Mouse (Mus musculus) heart, embryonic 15.5 days (tissue): Measurements from ENCODE around the gene Zfpm1. TPM values are rescaled to one million over a fixed set of nuclear protein-coding genes. Genes with fewer than 3 reads are reported as not detected.

Experiments used
- ATAC-seq: fragments of 200-750 bp; cut with Nextera tagmentation; replicated peaks from 2 replicates; pipeline ENCODE4 v1.8.0; 2017; ENCODE audit warnings: low read depth, moderate TSS enrichment; ENCODE audit not compliant: insufficient number of reproducible peaks, insufficient read depth, low FRiP score
- H3K27ac ChIP-seq: fragments of 300-500 bp; sonication (generic); 2 replicates; pipeline ENCODE4 v1.5.1; 2015; ENCODE audit warnings: mild to moderate bottlenecking, inconsistent platforms
- H3K27me3 ChIP-seq: fragments of 300-500 bp; sonication (generic); 2 replicates; pipeline ENCODE4 v1.6.1; 2015; ENCODE audit warnings: inconsistent platforms
- H3K36me3 ChIP-seq: fragments of 300-500 bp; sonication (generic); 2 replicates; pipeline ENCODE4 v1.6.1; 2015; ENCODE audit warnings: mild to moderate bottlenecking, inconsistent platforms
- H3K4me1 ChIP-seq: fragments of 300-500 bp; sonication (generic); replicated peaks from 2 replicates; pipeline ENCODE4 v1.6.1; 2015; ENCODE audit warnings: inconsistent platforms
- H3K4me2 ChIP-seq: fragments of 300-500 bp; sonication (generic); 2 replicates; pipeline ENCODE4 v1.6.1; 2015; ENCODE audit warnings: inconsistent platforms, mild to moderate bottlenecking, moderate library complexity
- H3K4me3 ChIP-seq: fragments of 300-500 bp; sonication (generic); 2 replicates; pipeline ENCODE4 v1.5.1; 2015; ENCODE audit warnings: mild to moderate bottlenecking, inconsistent platforms
- H3K9ac ChIP-seq: fragments of 300-500 bp; sonication (generic); 2 replicates; pipeline ENCODE4 v1.6.1; 2015; ENCODE audit warnings: mild to moderate bottlenecking, inconsistent platforms
- H3K9me3 ChIP-seq: fragments of 300-500 bp; sonication (generic); replicated peaks from 2 replicates; pipeline ENCODE4 v1.6.1; 2016; ENCODE audit warnings: inconsistent platforms
- WGBS: fragments of 180-500 bp; shearing (Covaris S2); methylation state at CpG from one replicate; pipeline ENCODE4 v1.1.7; 2015; ENCODE audit warnings: mixed read lengths; 5-methylcytosine and 5-hydroxymethylcytosine counted together
- polyA plus RNA-seq: library from polyadenylated mRNA; unstranded; fragments of >200 nt; fragmentation: Nextera tagmentation; extraction: Ambion mirVana; gene quantifications from 2 replicates; pipeline ENCODE4 v1.2.1, GENCODE M21; 2015

Gene Zfpm1
- polyA plus RNA-seq, 1 experiment from 2014 or later: 3.8 TPM

- H3K36me3 ChIP-seq: no peaks in the 10 kb centered on the region
- H3K27ac ChIP-seq: peak overlapping the region; percentile 90; the same call in 1 of the 2 replicates
- no peak overlapping the region for H3K9ac ChIP-seq
- no peaks in the 10 kb centered on the region for H3K9me3 ChIP-seq
- H3K4me3 ChIP-seq: no peak overlapping the region
- H3K4me2 ChIP-seq: peak overlapping the region; percentile 97
- no peak for ATAC-seq
- no peaks in the 10 kb centered on the region for H3K27me3 ChIP-seq
- 64% methylated on average over 6 of the region's 6 CpGs for whole genome bisulfite sequencing
- peaks cover 85% of the 10 kb centered on the region for H3K4me1 ChIP-seq
Measured at GRCm38 (mm10) chr8:122285727-122286126, 3.8 kb downstream of the Zfpm1 start.

GRCm38 (mm10) chr8:122286899-122287298 lies 5.0 kb downstream of the Zfpm1 start:
- 0 out of 2 replicates have a peak overlapping the region, but pooled peaks have one; percentile 0 for H3K4me2 ChIP-seq
- H3K9ac ChIP-seq: no peak overlapping the region
- H3K27me3 ChIP-seq: no peaks in the 10 kb centered on the region
- H3K36me3 ChIP-seq: no peaks in the 10 kb centered on the region
- no peak overlapping the region for H3K4me3 ChIP-seq
- ATAC-seq: no peak
- no peak overlapping the region for H3K27ac ChIP-seq
- no peaks in the 10 kb centered on the region for H3K9me3 ChIP-seq
- 32% methylated on average over 10 of the region's 10 CpGs for WGBS
- H3K4me1 ChIP-seq: peaks cover 91% of the 10 kb centered on the region

DNA sequence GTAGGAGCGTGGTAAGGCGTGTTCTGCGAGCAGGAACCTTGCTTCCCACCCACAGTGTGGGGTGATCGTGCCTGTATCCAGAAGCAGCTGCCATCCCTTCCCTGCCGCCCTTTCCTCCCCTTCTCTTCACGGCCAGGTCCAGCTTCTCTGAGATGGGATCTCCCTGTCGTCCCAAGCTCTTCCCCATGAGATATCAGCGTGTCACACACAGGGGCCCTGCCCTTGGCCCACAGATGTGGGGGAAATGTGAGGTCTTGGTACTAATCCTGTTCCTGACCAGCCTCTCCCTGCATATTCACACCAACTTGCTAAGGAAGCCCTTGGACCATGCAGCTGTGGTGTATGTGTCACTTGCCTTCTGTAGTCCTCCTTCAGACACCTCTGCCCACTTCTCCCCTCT lies 5.8 kb downstream of the Zfpm1 start:
- H3K9ac ChIP-seq: no peak overlapping the region

GRCm38 (mm10) chr8:122288344-122288743 lies 6.4 kb downstream of the Zfpm1 start:
- Histone ChIP-seq H3K4me3 (no peak overlapping the region), H3K27me3 (no peaks in the 10 kb centered on the region), H3K27ac (no peak overlapping the region), H3K36me3 (no peaks in the 10 kb centered on the region), H3K9ac (no peak overlapping the region), H3K9me3 (no peaks in the 10 kb centered on the region), H3K4me2 (no peak overlapping the region), H3K4me1 (peaks cover 99% of the 10 kb centered on the region)
- 66% methylated on average over 3 of the region's 3 CpGs for WGBS
- ATAC-seq: no peak

More for the DNA sequence above, 5.8 kb downstream of the Zfpm1 start:
- H3K27me3 ChIP-seq: no peaks in the 10 kb centered on the region
- 75% methylated on average over 8 of the region's 8 CpGs for WGBS
- no peaks in the 10 kb centered on the region for H3K9me3 ChIP-seq
- no peaks in the 10 kb centered on the region for H3K36me3 ChIP-seq
- H3K4me3 ChIP-seq: no peak overlapping the region
- no peak for ATAC-seq
- no peak overlapping the region for H3K4me2 ChIP-seq
- H3K27ac ChIP-seq: no peak overlapping the region
- H3K4me1 ChIP-seq: peaks cover 100% of the 10 kb centered on the region

DNA sequence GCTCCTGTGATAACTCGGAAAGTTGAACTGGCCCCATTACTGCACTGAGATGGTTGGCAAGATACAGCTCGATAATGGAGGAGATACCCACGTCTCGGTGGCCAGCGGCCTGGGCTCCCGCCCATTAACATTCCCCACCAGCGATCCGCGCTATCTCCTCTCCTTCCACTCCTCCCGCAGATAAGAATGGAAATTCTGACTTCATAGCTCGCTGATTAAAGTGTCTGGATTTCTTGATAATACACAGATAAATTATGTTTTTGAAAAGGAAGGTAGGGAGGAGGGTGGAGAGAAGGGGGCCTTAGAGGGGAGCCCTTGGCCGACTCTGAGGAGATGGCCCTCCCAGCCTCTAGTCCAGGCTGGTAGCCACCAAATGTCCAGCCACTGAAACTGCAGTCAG lies 9.1 kb downstream of the Zfpm1 start:
- peaks cover 99% of the 10 kb centered on the region for H3K4me1 ChIP-seq
- no peaks in the 10 kb centered on the region for H3K36me3 ChIP-seq
- peak overlapping the region; percentile 10 for H3K27ac ChIP-seq
- no peak for ATAC-seq
- no peaks in the 10 kb centered on the region for H3K27me3 ChIP-seq
- no peak overlapping the region for H3K9ac ChIP-seq
- 27% methylated on average over 12 of the region's 12 CpGs for WGBS
- no peak overlapping the region for H3K4me2 ChIP-seq
- H3K4me3 ChIP-seq: no peak overlapping the region
- no peaks in the 10 kb centered on the region for H3K9me3 ChIP-seq

- H3K4me3 ChIP-seq: no peak overlapping the region
Measured at GRCm38 (mm10) chr8:122291549-122291948, 9.6 kb downstream of the Zfpm1 start.

GRCm38 (mm10) chr8:122293484-122293883 lies 11.5 kb downstream of the Zfpm1 start:
- Histone ChIP-seq H3K27me3 (no peaks in the 10 kb centered on the region), H3K36me3 (no peaks in the 10 kb centered on the region), H3K4me1 (peaks cover 99% of the 10 kb centered on the region), H3K9me3 (no peaks in the 10 kb centered on the region), H3K27ac (peak overlapping the region; percentile 96), H3K9ac (no peak overlapping the region), H3K4me3 (no peak overlapping the region), H3K4me2 (no peak overlapping the region)
- ATAC-seq: no peak
- WGBS: 28% methylated on average over 10 of the region's 10 CpGs

More at GRCm38 (mm10) chr8:122291549-122291948, 9.6 kb downstream of the Zfpm1 start:
- H3K9ac ChIP-seq: peak overlapping the region; percentile 28; the same call in 1 of the 2 replicates
- H3K4me2 ChIP-seq: no peak overlapping the region
- no peaks in the 10 kb centered on the region for H3K9me3 ChIP-seq
- no peaks in the 10 kb centered on the region for H3K27me3 ChIP-seq
- peak overlapping the region; percentile 10 for H3K27ac ChIP-seq
- peaks cover 99% of the 10 kb centered on the region for H3K4me1 ChIP-seq
- H3K36me3 ChIP-seq: no peaks in the 10 kb centered on the region
- 55% methylated on average over 10 of the region's 10 CpGs for WGBS
- ATAC-seq: no peak

DNA sequence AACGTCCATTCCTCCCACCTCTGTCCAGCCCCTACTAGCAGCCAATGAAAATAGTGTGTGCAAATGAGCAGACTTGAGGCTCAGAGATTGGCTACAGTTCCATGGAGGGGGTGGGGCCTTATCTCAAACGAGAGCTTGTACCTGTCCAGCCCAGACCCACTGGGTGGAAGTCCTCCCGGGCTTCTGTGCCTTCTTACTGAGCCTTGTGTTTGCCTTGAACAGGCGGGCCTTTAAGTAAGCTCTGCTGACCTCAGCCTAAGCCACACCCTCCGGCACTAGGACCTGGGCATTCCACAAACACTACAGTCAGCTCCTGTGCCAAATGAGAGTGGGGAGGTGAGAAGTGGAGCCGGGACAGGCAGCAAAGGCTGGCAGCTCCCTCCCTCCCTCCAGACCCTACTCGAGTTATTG lies 12.3 kb downstream of the Zfpm1 start:
- ATAC-seq: peak; percentile 66
- Histone ChIP-seq H3K36me3 (no peaks in the 10 kb centered on the region), H3K4me3 (no peak overlapping the region), H3K9me3 (no peaks in the 10 kb centered on the region), H3K27me3 (no peaks in the 10 kb centered on the region), H3K27ac (peak overlapping the region; percentile 96), H3K9ac (no peak overlapping the region), H3K4me2 (peak overlapping the region; percentile 37), H3K4me1 (peaks cover 99% of the 10 kb centered on the region)
- 4% methylated on average over 7 of the region's 7 CpGs for WGBS

- no peak for ATAC-seq
- Histone ChIP-seq H3K4me2 (no peak overlapping the region), H3K27me3 (no peaks in the 10 kb centered on the region), H3K9ac (no peak overlapping the region), H3K4me3 (no peak overlapping the region), H3K36me3 (no peaks in the 10 kb centered on the region), H3K4me1 (peaks cover 99% of the 10 kb centered on the region), H3K9me3 (no peaks in the 10 kb centered on the region), H3K27ac (peak overlapping the region; percentile 96)
- 47% methylated on average over 9 of the region's 9 CpGs for WGBS
Measured at GRCm38 (mm10) chr8:122295389-122295788, 13.4 kb downstream of the Zfpm1 start.

- Histone ChIP-seq H3K27me3 (no peaks in the 10 kb centered on the region), H3K36me3 (no peaks in the 10 kb centered on the region), H3K27ac (peak overlapping the region; percentile 96), H3K9me3 (no peaks in the 10 kb centered on the region), H3K4me3 (no peak overlapping the region), H3K4me1 (peaks cover 99% of the 10 kb centered on the region), H3K4me2 (peak overlapping the region; percentile 21; the same call in 1 of the 2 replicates), H3K9ac (peak overlapping the region; percentile 5; the same call in 1 of the 2 replicates)
- WGBS: 17% methylated on average over 24 of the region's 24 CpGs
- ATAC-seq: peak; percentile 32
Measured at GRCm38 (mm10) chr8:122296173-122297001, 14.4 kb downstream of the Zfpm1 start.

DNA sequence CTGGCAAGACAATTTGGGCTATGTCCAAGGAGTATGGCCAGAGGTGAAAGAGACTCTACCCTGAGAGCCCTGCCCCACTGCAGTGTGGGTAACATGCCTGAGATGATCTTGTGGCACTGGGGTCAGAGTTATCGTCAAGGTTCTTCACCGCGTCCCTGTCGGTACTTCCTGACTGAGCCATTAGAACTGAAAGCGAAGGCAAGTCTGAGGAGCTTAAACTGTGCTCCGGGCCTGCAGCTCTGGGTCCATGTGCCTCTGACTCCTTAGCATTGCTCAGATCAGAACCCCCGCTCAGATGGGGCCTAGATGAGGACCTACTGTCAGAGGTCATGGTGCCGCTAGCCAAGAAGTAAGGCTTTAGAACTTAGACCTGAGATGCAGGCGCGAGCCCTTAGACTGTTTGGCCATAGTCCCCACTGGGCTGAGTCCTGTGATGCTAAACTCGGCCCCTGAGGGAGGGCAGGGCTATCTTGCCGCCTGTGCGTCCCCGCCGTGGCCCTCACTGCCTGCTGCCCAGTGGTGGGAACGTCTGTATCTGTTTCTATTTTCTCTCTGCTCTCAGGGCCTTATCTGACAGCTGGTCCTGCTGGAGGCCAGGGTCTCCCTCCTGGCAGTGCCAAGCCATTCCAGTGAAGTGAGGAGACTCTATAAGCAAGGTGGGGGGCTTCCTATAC lies 17.8 kb downstream of the Zfpm1 start:
- H3K27ac ChIP-seq: peak overlapping the region; percentile 96
- H3K4me3 ChIP-seq: no peak overlapping the region
- no peaks in the 10 kb centered on the region for H3K36me3 ChIP-seq
- no peaks in the 10 kb centered on the region for H3K9me3 ChIP-seq
- H3K4me1 ChIP-seq: peaks cover 100% of the 10 kb centered on the region
- H3K9ac ChIP-seq: peak overlapping the region; percentile 22; the same call in 1 of the 2 replicates
- 29% methylated on average over 16 of the region's 16 CpGs for WGBS
- H3K27me3 ChIP-seq: no peaks in the 10 kb centered on the region
- peak; percentile 50 for ATAC-seq
- H3K4me2 ChIP-seq: peak overlapping the region; percentile 44
